Mouse (Mus musculus) lung, postnatal 10 days (tissue): ENCODE data around the gene Rnpepl1.
A peak's percentile ranks its signal among the peaks of the same experiment; 100 is the strongest.

Source experiments
- DNase-seq: peaks from one replicate; pipeline ENCODE4 v3.0.0; 2021

The Rnpepl1 gene

DNA sequence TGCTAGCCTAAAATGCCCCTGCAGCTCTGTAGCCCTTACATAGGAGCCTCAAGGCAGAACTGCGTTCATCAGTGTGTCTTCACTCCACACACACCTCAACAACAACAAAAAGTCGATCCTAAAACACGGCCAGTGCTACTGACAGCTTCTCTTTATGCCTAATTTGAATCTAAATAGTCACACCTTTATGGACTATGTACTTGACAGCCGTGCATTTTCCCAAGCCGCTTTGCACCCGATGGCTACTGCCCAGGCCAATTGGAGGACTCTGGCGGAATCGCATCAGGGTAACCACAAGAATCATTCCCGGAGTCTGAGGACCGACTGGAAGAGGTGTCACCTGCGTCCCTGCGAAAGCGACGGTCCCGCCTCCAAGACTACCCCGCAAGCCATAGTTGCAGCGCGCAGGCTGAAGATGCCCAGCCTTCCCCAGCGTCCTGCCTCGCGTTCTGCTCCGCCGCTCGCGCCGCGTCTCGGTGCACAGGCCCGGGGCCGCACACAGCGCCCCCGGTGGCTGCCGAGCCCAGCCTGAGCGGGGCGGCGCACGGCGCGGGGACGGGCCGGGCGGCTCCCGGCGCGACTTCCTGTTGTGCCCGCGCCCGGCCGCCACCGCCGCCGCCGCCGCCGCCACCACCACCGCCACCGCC, at the start of gene Rnpepl1:
TSS of gene Rnpepl1 (plus strand) at position 545 of the 647 bp plus-strand sequence.
- peak; percentile 79 for DNase-seq

DNA sequence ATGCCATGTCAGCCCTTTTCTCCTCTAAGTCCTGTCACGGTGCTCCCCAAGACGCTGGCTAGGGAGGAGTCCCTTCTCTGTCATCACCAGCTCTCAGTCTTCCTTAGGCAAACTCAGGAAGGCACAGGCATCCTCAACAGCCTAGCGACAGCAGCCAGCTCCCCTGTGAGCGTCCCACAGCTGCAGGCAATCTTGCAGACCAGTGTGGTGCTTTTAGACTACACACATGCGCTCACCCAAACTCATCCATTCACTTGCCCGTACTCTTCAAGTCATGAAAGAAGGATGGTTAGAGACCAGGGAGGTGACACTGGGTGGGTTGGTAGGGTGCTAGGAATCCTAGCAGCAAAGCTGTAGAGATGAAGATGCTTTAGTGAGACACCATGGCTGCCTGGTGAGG, 49.1 kb upstream of the Rnpepl1 start:
- DNase-seq = no peak

DNA sequence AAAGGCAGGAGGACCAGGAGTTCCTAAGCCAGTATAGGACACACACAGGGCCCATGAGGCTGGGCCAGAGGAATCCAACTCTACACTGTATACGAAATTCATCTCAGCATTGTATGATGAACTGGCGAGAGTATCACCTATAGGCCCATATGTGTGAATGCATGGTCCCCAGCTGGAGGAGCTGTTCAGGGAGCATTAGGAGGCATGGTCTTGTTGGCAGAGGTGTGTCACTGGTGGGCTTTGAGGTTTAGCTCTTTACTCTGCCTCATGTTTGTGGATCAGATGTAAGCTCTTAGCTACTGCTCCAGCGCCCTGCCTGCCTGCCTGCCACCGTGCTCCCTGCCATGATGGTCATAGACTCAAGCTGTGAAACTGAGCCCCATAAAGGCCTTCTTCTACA, 47.3 kb upstream of the Rnpepl1 start:
- DNase-seq = no peak

DNA sequence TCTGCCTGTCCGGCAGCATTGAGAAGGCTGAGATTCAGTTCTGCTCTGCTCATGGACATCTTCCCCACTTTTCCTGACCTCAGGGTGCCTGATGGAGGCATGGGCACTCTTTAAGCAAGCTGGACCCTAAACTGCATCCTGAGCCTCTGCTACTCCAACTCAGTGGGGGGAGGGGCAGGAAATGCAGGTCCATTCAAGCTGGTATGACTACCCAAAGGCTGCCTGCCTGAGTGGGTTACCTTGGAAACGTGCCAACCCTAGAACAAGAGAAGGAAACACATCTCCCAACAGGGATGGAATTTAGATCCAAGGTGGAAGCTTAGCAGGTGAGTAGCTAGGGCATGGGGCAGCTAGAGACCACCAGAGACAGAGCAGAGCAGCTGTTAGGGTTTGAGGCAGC, 44.4 kb upstream of the Rnpepl1 start:
- no peak for DNase-seq

DNA sequence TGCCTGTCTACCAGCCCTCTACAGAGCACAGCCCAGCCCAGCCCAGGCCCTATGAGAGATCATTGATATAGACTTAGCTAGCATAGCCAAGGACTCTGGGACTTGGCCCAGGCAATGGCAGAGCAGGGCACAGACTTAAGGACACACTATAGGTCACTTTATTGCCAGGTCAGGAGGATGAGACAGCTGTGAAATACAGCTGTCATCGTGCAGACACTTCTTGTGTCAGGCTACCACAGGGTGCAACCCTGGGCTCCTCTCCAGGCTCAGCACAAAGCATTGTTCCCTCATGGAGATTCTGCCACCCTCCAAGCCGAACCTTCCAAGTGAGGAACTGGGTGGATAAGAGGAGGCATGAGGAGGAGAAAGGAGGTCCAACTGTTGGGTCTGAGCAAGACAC, 40.6 kb upstream of the Rnpepl1 start:
- DNase-seq = no peak

DNA sequence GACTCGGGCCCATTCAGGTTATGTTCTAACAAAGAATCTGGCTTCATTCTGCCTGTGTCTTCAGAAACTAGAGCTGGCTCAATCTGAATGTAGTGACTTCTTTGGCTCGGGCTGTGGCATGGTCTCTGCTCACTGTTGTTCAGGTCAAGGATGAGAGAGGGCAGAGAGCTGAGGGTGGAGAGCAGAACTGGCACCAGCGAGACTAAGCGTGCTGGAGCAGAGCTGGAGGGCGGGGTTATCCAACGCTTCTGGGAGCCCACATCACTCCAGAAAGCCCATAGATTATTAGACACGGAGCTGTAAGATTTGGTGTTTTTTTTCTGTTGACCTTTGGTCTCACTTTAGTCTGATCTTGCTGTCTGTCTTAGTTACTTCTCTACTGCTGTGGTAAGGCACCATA, 37.9 kb upstream of the Rnpepl1 start:
- no peak for DNase-seq

DNA sequence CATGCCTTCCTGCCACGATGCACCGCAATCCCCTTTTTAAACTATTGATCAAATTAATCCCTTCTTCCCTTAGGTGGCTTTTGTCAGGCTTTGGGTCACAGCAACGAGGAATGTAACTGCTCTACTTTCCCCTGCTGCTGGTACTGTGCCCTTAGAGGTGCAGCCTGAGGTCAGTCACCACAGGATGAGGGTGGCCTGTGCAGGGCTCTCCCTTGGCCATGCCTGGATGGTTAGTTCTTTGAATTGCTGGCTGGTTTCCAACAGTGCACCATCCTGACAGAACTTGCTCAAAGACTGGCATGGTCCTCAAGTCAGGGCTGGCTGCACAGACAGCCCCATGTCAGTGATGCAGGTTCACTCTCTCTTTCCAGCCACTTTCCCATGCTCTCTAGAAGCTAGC, 36.6 kb upstream of the Rnpepl1 start:
- no peak for DNase-seq

DNA sequence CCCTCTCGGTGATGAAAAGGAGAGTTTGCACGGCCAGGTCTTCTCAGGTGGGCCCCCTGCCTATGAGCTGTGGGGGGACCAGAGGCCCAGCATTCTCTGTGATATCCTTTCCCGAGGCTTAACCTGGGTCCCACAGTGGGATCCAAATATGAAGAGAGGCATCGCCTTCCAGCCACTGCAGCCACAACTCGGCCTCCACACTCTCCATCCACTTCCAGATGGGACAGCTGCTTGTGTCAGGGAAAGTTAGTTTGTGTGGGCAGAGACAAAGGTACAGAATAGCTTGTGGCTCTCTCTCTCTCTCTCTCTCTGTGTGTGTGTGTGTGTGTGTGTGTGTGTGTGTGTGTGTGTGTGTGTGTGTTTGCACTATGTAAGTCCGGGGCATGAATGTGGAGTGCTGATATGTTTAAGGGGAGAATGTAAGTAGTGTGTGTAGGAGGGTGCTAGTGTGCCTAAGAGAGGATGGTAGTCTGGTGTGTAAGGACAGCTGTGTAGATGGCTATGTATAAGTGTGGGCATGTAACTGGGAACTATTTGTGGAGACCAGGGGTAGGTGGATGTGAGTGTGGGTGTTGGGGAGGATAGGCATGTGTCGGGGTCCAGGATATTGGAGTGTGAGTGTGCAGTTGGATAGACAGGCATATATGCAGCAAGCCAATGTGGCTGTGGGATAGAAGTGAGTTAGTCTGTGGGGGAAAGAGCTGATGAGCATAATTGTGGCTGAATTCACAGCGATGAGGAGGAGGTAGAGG, 35.0 kb upstream of the Rnpepl1 start:
- no peak for DNase-seq

DNA sequence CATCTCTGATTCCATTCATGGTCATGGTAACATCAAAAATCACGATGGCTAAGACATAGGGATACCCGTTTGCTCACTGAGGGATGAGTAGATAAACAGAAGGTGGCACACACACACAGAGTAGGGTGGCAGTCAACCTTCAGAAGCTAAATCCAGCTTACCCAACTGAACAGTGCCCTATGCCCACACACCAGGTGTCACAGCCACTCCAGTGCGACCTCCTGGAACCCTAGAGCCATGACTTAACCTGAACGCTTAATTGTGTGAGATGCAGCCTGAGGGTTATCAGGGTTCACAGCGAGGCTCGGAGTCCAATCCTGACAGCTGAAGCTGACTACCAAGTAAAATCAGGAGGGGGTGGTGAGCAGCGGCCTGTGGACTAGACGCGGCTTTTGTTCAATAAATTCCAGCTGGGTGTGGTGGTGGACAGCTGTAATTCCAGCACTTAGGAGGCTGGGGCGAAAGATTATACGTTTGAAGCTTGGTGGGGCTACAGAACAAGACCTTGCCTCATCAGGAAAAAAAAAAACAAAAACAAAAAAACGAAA, 33.1 kb upstream of the Rnpepl1 start:
- no peak for DNase-seq

DNA sequence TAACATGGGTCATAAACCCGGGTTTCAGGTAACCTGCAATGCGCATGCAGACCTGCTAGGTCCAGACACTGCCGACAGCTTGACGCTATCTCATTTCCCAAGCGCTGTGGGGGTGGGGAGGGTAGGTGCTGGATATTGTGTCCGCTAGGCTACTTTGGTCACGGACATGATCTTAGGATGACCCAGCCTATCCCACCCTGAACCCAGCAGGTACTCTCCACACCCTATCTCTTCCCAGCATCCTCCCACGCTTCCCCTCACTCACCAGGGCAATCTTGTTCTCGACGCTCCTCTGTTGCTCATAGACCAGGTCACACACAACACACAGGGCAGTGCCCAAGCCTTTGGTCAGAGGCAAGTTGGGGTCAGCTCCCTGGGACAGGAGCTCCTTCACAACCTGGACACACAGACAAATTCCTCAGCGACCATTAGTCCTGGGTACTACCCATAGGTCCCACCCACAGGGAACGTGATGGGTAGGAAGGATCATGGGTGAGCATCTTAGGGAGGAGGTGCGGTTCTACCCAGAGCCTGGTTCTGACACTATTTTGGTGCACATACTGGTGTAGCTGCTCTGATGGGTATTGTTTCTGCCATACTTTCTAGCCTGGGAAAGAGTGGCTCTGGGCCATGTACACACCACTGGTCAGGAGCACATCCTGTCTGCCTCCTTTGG, 32.4 kb upstream of the Rnpepl1 start:
- no peak for DNase-seq

DNA sequence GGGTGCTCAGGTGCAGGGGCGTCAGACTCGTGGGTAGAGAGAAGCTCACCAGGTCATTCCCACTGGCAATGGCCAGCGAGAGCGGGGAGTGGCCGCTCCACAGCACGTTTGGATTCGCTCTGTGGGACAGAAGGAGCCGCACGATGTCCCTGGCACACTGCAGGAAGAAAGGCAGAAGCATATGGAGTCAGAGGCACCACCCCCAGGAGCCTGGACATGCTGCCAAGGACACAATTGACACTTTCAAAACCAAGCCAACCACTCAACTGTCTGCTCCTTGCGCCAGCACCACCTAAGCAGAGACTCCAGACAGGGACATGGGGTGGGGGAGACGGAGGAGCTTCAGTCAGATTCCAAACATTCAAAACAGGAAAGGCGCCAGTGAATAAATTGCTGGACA, 31.3 kb upstream of the Rnpepl1 start:
- DNase-seq = no peak

DNA sequence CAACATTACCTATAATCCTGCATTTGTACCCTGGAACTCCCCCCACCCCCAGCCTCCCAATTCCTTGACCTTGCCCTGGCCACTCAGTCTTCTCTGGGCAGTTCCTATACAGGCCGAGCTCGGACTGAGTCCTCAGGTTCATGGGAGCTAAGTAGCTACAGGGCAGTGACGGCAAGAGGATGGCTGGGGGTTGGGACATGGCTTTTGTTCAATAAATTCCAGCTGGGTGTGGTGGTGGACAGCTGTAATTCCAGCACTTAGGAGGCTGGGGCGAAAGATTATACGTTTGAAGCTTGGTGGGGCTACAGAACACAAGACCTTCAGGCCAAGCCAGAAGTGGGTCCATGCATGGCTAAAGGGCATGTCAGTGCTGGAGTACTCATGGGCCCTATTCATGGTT, 30.5 kb upstream of the Rnpepl1 start:
- no peak for DNase-seq

DNA sequence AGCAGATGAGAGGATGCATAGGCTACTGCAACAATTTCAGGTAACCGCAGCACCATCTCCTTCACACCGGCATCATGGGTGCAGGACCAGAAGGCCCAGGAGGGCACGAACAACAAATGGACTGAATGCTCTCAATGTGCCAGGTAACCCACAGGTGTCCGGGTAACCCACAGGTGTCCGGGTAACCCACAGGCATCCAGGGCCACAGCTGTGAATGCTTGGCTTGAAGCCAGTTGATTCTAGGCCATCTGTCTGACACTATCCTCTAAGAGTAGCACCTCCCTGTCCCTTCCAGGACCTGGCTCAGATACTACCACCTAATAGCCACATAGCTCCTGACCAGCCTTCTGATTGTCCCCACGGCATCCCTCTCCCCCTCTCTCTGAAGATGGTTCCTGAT, 28.6 kb upstream of the Rnpepl1 start:
- DNase-seq = no peak

DNA sequence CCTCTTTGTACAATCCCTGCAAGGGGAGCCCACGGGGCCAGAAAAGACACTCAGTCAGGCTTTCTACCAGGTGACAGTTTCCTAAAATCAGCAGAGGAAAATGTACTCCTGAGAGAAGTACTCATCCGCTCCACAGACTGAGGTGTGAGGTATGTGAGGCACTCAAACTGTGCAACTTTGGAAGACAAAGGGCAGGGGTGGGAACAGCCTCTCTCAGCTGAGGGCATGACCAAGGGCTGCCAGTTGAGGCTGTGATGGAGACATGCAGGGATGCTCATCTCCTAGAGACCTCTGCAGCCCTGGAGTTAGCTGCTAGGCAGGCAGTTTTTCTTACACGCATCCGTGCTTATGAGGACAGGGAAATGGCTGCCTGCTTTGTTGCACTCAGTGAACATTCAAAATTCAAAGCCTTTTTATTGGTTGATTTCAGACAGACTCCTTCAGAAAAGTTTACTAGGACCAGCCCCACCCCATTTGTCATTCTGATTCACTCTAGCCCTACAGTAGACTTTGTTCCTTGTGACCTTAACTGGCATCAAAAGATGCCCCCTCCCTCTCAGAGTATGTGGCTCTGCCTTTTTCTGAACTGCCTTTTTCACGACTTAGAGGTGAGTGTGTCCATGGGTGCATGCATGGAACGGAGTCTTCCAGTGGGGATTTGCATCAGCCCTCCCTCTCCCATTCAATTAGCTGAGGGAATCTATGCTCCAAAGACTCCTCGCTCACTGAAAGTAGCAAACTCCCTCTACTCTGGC, 21.5 kb upstream of the Rnpepl1 start:
- no peak for DNase-seq

DNA sequence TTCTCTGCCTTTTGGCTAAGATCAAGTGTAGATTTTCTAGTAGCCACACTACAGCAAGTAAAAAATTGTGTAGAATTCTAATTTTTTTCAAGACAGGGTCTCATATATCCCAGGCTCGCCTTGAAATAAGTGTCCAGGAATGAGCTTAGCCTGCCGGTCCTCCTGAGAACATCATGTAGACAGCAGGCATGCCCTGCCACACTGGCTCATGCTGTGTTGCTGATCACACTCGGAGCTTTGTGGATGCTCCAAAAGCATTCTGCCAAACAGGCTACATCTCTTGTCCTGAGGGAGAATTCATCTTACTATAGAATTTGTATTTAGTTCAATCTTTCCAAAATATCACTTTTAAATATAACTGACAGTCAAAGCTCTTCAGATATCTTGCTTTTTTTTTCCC, 17.8 kb upstream of the Rnpepl1 start:
- DNase-seq = no peak

DNA sequence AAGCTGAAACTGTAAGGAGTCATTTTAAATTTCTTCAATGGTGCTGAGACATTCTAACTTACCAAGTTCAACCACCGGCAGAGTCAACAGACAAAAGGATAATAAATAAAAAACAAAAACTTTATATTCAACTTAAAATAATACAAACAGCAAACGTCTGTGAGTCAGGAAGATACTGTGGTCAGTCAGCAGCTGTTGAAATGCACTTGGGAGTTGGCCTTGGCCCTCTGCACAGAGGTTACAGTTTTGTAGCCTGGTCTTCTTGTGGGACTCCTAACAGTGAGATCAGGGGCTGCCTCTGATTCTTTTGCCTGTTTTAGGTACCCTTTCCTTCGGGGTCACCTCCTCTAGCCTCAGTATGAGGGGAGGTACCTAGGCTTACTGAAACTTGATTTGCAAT, 16.7 kb upstream of the Rnpepl1 start:
- no peak for DNase-seq

DNA sequence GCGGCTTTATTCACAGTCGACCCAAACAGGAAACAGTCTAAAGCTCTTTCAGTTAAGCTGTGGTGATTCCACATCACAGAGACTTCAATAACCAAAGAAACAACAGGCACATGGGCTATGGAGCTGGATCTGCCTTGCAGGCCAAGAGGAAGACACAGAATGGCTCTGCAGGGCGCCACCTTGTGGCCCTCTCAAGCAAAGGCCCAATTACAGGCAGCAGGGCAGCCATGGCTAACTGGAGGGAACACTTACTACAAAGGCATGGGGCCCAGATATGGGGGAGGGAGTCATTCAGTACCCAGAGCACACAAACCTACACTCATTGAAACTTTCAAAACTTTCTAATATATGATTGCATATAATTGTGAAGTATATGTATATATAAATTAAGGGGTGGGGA, 15.5 kb upstream of the Rnpepl1 start:
- DNase-seq = peak; percentile 82

DNA sequence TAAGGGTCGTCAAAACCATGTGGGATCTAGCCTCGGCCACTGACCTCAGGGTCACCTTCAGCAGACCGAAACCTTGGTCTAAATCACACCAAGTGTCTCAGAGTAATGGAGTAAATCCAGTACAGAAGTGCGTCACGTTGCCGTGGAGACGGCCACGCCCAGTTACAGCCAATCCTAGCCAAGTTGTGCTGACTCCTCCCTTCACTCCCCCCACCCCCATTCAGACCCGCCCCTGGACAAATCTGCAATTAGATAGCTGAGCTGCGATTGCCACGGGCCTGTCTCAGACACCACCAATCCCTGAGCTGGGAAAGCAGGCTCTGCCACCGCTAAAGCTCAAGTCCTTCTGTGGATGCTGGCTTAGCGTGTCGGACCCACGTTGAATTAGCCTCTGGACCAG, 7.8 kb upstream of the Rnpepl1 start, which contains the start of gene Ankmy1:
TSS of gene Ankmy1 (minus strand) at position 121 of the 400 bp plus-strand sequence.
- DNase-seq = peak; percentile 76

DNA sequence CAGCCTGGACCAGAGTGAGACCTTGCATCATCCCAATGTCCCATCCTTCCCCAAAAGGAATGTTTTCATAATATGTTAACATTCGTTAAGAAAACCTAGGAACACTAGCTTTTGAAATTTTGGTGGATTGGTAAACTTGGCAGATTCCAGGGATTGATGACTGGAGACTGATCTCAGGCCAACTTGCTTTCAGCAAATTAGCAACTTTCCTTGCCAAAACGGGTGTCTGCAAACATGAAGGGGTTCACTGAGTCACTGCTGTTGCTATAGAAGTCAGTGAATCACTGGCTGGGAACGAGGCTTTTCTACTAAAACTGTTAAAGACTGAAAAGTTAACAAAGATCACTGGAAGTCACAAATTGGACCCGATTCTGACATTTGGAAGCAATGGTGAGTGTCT, 7.0 kb upstream of the Rnpepl1 start:
- peak; percentile 54 for DNase-seq

DNA sequence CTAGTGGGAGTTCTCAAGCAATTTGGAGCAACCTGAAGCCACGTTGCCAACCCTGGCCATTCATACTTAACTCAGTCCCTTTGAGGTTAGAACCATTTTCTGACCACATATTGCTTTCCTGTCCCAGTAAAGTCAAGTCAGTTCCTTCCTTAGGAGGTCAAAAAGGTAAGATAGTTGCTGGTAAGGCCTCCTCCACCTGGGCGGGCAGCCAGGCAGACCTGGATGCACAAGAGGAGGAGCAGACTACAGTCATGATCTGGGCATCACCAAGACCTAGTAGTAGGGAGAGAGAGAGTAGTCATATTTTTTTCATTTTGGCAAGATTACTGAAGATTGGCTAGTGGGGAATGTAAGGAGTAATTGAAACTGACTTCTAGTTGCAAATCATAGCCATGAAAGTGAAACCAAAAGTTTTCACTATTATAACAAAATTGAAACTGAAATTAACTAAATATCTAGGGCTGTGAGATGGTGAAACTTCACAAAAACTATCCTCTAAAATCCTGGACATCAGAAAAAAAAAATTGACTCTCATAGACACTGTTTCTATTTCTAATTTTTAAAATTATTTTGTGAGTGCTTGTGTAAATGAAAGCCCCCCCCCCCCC, 4.8 kb upstream of the Rnpepl1 start:
- no peak for DNase-seq

DNA sequence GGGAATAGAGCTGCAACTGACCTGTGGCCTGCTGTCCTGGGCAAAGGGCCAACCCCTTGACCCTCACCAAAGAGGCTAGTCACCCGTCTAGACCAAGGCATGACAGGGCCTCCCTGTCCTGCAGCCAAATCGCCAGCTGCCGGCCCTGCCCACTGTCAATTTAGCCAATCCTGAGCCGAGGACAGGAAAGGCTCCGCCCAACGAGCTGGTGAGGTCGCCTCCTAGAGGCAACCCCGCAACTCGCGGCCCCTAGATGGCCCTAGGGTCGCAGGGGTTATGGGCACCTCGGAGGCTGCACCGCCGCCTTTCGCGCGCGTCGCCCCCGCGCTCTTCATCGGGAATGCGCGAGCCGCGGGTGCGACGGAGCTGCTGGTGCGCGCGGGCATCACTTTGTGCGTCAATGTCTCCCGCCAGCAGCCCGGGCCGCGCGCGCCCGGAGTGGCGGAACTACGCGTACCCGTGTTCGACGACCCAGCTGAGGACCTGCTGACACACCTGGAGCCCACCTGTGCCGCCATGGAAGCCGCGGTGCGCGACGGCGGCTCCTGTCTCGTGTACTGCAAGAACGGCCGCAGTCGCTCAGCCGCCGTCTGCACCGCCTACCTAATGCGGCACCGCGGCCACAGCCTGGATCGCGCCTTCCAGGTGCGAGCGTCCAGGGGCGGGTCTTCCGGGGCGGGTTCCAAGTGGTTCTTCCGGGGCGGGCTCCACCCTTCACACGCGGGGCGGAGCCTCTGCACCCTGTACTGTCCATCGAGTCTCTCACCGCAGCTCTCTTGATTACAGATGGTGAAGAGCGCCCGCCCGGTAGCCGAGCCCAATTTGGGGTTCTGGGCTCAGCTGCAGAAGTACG, 3.6 kb upstream of the Rnpepl1 start, which contains the start of gene Dusp28:
TSS of gene Dusp28 (plus strand) at position 203 of the 853 bp plus-strand sequence.
- DNase-seq = peak; percentile 95
